Mouse (Mus musculus): ENCODE results near the gene Slc6a21.

Gene Slc6a21

DNA sequence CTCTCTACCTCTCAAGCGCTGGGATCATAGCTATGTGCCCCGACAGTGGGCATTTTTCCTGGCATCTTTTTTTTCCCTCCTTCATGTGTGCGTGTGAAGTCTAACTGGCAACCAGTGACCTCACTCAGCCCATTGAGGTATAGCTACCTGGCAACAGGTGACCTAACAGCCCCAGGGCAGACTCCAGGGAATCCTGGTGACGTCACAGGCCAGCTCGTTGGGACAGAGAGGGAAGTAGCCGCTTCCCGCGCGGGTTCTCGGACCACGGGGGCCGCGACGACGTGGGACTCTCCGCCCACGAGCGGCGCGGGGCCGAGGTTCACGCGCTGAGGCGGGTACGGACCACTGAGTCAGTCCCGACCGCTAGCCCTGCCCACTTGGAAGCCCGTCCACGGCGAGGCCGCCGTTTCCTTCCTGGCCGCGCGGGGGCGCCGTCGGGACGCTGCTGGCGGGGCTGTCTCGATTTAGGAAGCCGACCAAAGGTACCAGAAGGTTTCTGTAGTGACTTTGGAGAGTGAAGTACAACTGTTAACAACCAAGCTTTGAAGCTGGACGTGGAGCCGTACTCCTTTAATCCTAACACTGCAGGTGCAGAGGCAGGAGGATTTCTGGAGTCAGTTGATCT lies at the start of gene Slc6a21:
Gene Slc6a21, plus strand, starts transcription at position 378 of the 625 bp plus-strand sequence.
- in situ Hi-C loops (cut with MseI, MboI): no loop called here

DNA sequence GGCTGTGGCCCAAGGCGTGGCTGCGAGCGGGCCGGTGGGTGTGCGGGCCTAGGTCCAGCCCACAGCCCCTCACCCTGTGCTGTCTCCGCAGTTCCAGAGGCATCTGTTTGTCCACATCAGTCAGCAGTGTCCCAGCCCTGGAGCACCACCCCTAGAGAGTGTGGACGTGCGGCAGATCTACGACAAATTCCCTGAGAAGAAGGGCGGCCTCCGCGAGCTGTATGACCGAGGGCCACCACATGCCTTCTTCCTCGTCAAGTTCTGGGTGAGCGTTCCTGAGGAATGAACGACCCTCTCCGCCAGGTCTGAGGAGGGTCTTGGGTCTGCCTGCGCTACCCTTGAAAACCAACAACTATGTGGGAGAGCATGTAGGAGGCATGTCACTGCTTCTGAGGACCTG lies 48.8 kb upstream of the Slc6a21 start:
- in situ Hi-C loops (cut with MseI, MboI): no loop called here

DNA sequence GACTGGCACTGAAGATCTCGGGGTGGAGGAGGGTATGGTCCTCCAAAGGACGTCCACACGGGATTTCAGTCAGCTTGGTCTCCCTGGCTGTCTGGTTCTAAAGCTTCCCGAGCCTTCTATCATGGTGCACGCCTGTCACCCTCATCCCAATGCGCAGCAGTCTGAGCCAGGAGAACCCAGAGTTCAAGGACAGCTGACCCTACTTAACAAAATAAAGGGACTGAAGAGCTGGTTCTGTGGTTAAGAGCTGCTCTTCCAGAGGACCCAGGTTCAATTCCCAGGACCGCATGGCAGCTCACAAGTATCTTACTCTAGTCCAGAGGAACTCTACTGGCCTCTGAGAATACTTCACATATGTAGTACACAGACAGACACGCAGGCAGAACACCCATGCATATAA lies 48.3 kb upstream of the Slc6a21 start:
- in situ Hi-C loops (cut with MseI, MboI): no loop called here

DNA sequence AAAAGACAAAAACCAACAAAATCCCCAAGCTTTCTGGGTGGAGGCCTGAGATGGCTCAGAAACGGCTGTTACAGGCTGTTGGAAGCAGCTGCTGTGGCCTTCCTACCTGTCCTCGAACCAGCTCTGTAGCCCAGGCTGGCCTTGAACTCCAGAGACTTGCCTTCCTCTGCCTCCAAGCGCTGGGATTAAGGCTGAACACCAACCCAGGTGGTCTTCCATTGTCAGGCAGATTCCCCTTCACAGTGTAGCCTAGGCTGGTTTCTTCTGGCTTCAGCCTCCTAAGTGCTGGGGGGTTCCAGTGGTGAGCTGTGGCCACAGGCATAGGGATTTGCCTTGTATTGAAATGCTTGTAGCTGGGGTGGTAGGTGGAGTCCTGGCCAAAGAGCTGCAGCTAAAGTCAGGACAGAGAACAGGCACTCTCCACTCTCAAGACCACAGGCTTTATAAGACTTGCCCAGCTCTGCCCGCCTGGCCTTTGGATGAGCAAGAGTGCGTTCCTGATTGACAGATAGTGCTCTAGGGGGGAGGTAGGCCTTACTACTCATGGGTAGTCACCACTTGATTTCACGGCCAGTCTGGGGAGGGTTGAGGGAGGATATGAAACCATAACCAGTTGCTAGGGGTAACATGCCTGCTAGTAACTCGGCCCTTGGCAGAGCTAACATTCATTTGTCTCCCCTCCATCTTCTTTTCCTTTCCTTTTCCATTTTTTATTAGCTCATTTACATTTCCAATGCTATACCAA lies 47.7 kb upstream of the Slc6a21 start:
- in situ Hi-C loops (cut with MseI, MboI): no loop called here

DNA sequence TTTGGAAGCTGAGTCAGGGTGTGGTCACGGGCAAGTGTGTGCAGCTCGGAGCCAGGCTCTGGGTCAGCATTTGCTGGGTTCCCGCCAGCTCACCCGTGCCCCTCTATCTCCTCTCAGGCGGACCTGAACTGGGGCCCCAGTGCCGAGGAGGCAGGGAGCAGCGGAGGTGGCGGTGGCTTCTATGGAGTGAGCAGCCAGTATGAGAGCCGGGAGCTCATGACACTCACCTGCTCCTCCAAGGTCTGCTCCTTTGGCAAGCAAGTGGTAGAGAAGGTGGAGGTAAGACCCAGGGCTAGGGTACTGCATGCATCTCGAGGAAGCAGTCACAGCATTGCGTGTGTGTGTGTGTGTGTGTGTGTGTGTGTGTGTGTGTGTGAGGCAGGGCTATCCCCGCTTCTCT lies 46.1 kb upstream of the Slc6a21 start:
- in situ Hi-C loops (cut with MseI, MboI): no loop called here

DNA sequence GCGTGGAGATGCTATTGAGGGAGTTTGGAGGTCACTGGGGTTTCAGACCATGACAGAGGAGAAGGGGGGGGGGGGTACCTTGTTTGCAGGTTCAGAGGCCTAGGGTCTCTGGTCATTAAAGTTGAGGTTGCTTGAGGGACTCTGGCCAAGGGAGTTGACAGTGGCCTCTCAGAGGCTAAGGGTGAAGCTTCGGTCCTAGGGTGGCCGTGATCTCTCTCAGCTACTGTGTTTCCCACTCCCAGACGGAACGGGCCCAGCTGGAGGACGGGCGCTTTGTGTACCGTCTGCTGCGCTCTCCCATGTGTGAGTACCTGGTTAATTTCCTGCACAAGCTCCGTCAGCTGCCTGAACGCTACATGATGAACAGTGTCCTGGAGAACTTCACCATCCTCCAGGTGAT lies 45.4 kb upstream of the Slc6a21 start:
- in situ Hi-C loops (cut with MseI, MboI): no loop called here

DNA sequence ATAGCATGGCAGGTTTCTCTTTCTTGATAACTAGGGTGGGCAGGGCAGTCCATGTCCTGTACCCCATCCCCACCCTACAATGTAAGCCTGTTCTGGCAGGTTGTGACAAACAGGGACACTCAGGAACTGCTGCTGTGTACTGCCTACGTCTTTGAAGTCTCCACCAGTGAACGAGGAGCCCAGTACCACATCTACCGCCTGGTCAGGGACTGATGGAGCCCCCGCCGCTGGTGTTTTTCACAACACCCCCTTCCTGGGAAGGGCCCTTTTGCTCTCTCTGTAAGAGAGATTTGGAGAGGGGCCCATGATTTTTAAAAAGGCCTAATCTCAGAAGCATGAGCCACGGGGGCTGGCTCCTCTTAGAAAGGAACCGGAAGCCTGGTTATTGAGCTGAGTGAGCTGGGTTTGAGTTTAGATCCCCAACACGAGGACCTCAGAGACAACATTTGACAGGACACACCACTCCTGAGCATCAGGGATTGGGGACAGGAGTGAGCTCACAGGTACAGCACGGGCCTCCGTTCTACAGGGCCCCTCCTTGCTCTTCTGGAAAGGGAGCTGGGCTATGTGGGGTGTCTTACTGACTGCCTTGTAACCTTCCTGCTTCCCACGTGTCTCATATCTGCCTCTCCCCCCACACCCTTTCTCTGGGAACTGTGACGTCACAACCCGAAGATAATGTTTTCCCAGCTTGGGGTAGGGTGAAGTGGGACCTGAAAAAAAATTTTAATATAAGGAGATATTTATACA lies 44.4 kb upstream of the Slc6a21 start:
- in situ Hi-C loops (cut with MseI, MboI): no loop called here

DNA sequence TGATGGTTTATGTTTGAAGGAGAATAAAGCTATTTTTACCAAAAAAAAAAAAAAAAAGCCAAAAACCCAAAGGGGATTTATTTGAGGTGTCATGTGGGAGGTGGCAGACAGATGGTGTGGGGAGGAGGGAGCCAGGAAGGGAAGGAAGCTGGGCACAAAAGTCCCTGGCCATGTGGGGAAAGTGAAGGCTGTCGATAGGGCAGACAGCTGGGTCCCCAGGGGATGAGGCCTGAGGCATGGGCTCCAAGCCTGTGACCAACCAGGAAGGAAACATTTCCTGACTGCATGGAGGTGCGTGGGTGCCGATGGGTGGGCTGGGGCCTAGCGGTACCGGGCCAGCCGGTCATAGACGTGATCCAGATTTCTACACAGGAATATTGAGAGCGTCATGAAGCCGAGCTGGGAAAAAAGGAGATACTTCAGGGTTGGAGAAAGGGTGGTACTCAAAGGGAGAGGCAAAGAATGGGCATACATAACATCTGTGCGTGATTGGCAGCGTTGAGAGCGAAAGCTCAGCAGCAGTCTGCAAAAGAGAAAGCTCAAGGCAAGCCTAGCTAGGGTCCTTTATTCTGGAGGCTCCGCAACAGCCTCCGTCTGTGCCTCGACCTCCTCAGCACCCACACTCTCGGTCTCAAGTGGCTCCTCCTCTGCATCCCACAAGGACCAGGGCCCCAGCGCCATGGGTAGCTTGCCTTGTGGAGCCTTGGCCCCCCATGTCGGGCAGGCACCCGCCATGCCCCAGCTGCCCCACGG lies 43.6 kb upstream of the Slc6a21 start:
- in situ Hi-C loops (cut with MseI, MboI): no loop called here

DNA sequence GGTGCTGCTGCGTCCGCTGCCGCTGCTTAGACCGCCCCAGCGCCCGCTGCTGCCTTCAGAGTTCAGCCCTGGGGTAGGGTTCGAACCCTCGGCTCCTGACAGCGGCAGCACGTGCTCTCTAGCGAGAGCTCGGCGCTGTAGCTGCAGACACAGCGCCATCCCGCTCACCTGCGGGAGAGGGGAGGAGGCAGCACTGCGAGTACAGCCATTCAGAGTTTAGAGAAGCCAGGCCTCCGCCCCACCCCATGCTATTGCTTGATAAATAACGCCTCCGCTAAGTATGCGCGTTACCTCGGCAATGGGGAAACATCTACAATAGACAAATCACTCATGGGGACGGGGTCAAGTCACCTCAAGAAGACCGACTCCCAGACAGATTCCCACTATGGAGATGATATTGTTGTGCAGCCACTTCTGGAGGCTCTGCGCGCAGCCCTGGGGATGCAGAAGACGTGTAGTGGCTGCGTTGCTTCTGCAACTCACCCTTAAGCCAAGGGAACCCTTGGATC lies 42.9 kb upstream of the Slc6a21 start:
- in situ Hi-C loops (cut with MseI, MboI): no loop called here

DNA sequence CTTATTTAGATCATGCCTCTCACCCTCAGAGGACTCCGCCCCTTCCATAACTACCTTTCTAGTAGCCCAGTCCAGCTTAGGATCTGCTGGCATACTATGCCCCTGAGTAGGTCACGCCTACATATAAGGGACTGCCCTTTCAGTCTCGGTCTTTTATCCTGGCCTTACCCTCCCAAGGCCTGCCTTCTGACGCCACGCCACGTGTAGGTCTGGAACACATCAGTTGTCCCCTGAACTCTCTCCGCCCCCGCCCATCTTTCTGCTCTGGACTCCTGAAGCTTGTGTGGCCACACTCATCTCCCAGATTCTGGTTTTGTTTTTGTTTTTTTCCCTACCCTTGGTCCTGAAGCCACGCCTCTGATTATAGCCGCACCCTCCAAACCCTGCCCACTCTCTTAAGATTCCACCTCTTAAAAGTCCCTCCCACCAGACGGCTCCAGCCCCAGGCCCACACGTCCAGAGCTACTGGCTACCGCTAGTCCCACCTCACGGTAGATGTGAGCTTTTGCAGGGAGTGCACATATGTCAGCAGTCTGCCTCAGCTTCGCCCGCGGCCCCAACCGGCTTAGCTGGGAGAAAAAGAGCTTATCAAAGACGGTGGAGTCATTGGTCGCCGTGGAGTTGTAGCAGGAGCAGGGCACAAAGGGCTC lies 42.3 kb upstream of the Slc6a21 start:
- in situ Hi-C loops (cut with MseI, MboI): no loop called here

DNA sequence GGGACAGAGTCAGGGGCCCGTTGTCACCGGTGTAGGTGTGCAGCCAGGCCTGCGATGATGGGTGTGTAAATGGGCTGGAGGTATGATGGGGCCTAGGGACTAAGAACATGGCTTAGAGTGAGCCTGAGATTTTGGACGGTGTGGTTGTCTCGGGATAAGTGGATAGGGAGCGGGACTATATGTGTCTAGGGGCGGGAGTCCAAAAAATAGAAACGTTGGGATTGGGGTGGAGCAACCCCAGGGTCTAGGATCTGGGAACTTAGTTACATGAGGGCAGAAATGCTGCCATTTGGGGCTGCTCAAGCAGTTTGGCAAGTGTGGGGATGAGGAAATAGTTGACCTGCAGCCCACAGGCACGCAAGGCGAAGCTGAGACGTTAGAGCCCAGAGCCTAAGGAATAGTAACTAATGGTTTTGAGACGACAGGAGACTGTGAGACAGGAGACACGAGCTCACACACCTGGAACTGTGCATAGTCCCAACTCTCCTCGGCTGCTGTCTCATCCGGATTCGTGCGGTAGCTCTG lies 41.6 kb upstream of the Slc6a21 start:
- in situ Hi-C loops (cut with MseI, MboI): no loop called here

DNA sequence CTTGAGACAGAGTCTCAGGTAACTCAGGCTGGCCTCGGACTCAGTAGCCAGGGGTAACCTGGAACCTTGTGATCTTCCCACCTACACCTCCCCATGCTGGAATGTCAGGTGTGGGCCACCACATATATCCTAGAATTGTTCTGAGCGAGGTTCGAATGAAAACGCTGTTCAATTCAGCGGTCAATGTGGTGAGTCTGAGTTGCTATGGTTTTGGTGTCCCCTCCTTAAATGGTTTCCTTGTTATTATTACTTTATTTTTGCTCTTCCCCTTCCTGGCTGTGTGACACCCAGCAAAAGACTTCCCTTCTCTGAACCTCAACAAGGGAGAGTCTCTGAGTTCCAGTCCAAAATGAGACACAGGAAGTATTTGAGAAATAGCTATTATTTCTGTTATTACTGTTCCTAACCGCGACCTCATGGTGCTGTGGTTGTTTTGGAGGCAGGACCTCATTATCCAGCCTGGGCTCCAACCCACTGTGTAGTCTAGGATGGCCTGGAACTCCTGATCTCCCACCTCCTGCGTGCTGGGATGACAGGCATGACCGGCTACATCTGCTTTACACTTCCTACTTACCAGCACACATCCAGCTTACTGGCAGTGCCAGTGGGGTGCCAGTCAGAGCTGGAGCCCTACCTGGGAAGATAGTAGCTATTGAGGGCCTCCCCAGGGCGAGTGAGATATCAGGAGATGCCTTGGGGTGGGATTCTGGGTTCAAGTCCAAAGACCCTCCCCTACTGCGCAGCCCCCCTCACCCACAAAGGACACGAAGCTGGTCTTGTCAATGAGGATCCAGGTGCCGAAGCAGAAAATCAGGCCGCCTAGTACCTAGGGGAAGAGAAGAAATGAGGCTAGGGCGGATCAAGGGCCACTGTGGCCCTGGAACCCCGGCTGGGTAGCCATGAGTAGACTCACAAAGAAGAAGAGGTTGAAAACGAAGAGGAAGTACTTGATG lies 39.3 kb upstream of the Slc6a21 start:
- in situ Hi-C loops (cut with MseI, MboI): no loop called here

DNA sequence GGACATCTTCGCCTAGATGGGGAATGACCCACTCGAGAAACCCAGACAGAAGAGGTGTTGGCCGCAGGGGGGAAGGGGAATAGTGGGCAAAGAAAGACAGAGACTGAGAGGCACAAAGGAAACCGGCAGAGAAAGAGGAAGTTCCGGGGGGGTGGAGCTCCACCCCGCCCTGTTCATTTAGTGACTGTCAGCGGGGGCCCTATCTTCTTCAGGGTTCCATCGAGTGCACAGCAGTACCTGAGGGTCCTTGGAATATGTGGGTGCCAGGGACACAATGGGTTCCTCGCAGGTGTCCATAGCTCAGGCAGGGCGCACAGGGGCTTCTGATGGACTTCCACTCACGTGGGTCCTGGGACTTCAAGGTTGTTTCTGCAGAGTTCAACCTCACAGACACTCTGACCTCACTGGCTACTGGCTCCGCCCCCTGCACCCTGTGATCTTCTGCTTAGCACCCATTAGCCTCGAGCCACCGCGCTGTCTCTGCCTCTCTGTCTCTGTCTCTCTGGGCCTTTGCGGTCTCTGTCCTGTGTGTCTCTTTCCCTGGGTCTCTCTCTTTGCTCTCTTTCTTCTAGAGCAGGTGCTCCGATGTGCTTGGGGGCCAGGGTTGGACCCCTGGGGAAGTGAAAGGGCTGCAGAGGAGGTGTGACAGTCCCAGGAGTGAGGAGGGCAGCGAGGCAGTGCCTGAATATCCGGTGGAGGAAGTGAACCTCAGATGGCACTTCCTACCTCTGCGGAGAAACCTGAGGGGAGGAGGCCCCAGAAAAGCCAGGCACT lies 38.4 kb upstream of the Slc6a21 start, which contains the start of gene Cd37:
Gene Cd37, minus strand, starts transcription at position 393 of the 774 bp plus-strand sequence.
- in situ Hi-C loops (cut with MseI, MboI): no loop called here

DNA sequence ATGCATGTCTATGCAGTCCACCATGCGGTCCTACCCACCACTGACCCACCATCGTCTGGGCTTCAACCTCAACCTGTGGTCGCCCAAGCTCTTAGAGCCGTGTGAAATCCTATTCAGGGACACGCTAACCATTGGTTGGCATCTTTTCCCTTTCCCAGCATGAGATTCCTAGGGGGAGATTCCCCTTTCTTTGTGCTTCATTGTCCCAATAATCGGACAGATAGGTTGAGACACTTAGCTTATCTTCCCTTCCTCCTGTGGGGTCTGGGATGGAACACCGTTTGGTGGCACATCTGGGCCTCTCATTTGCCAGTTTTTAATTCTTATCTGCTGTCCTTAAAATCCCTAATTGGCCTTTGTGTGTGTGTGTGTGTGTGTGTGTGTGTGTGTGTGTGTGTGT lies 37.2 kb upstream of the Slc6a21 start:
- in situ Hi-C loops (cut with MseI, MboI): no loop called here

DNA sequence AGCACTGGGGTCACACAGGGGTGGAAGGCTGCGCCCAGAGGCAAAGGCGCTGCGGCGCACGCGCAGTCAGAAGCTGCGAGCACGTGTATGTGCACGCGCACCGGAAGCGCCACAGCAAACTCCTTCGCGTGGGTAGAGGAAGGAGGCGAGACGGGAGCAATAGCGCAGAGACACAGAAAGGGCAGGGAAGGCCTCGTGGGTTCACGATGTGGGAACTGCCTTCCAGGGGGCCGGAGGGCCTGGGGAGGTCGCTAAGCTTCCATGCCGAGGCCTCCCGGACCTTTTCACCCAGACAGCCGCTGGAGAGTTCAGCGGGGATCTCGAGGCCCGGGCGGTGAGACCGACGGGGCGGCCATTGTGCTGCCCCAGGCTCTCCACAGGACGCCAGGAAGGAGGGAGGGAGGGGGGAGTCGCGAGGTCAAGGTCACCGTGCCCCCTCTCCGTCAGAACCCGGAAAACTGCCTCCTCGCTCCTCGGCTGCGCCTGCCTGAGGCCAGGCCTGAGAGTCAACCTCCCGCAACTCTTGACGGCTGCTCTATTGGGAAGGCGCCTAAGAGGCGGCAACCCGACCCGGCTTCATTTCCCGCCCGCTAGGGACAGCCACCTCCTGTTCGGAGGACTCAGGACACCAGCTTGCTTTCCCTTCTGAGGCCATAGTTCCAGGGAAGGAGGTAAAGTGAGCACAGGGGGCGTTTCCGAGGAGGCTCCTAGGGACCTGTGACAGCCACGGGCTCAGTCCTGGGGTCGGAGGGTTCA lies 36.5 kb upstream of the Slc6a21 start, which contains the start of gene Slc6a16:
Gene Slc6a16, plus strand, starts transcription at position 453 of the 756 bp plus-strand sequence.
- in situ Hi-C loops (cut with MseI, MboI): no loop called here

DNA sequence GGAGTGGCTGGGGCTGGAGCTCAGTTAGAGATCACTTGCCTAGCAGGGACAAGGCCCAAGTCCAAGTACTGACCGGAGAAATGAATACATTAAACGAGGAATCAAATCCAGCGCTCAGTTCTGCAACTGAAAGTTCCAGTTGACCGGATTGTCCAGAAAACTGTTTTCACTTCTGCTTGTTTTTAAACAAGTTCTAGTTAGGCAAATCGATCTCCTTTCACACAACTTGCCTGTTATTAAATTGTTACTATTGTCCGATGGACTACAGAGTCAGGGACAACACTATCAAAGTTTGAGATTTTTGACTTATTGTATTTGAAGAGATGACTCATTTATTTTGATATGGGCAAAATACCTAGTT lies 35.9 kb upstream of the Slc6a21 start:
- in situ Hi-C loops (cut with MseI, MboI): no loop called here

DNA sequence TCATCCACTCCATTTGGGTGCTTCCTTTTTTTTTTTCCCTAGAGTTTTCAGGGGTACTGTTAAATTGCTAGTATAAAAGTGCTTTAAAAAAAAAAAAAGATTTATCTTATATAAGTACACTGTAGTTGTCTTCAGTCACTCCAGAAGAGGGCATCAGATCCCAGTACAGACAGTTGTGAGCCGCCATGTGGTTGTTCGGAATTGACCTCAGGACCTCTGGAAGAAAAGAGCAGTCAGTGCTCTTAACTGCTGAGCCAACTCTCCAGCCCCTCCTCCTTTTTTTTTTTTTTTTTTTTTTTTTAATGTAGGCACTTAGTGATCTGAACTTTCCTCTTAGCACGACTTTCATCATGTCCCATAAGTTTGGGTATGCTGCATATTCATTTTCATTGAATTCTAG lies 29.6 kb upstream of the Slc6a21 start:
- in situ Hi-C loops (cut with MseI, MboI): no loop called here

DNA sequence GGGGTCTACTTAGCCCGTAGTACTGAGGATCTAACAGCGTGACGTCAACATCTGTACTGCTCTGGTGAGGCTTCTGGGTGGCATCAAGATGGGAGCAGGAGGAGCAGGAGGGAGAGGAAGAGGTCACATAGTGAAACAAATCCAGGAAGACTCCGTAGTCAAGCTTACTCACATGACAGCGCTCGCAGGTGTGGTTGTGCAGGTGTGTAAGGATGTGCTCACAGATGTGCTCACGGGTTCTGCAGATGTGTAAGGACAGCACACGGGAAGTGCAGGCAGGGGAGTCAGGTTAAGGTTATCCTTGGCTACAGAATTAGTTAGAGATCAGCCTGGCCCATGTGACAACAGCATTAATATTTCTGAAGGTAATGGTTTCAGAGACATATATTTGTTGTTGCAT lies 23.5 kb upstream of the Slc6a21 start:
- in situ Hi-C loops (cut with MseI, MboI): no loop called here
